Mouse (Mus musculus): ENCODE results near the gene Morc2b. TPM values are rescaled to one million over a fixed set of nuclear protein-coding genes. Genes with fewer than 3 reads are reported as not detected.
"Not testable (repeated sequence)": the region's sequence is repeated elsewhere in the genome, so short reads cannot be mapped to it uniquely, and the experiment has no call there.

Gene Morc2b
- not detected in 2 replicates for polyA plus RNA-seq (2012; rRNA removed)
- polyA plus RNA-seq (2014; fragmentation: Nextera tagmentation; extraction: Ambion mirVana), result not detected in 2 replicates

DNA sequence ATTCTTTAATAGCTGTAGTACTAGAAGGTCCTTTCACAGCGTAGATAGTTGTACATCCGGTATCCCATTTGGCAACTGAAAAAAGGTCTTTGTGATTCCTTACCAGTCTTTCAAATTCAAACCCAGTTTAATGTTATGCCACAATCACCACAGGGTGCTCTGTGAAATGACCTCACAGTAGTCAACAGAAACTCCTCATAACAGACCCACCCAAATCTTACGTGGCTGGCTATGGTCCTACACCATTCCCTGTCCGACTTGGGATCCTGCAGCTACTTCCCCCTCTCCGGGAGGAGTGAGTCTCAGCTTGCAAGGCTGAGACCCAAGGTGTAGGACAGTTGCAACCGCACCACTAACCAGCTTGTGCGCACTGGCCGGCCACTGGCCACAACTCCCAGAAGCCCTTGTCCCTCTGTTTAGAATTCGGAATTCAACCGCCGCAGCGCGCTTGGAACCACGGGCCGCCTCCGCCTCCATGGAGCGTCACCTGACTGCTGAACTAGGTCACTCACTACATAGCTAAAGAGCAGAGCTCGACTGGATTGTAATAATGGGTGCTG is at the start of gene Morc2b:
Morc2b (minus strand) TSS at position 423 of the 560 bp plus-strand sequence.
- Histone ChIP-seq H3K36me3 (replicated peaks; ENCODE audit: control insufficient read depth, insufficient read depth, low read depth) (no peaks in the 10 kb centered on the region), H3K27me3 (ENCODE audit: control insufficient read depth, insufficient read depth, low read length) (no peaks in the 10 kb centered on the region), H3K4me2 (ENCODE audit: low read depth) (no peak within 1 kb of the TSS), H3K9me3 (ENCODE audit: control insufficient read depth, low read length) (no peaks in the 10 kb centered on the region), H3K9ac (replicated peaks) (no peak within 1 kb of the TSS), H3K27ac (no peak within 1 kb of the TSS), H3K4me1 (replicated peaks; ENCODE audit: control insufficient read depth in 2 of 2, insufficient read depth in 2 of 2, low read length in 1 of 2) (no peaks in the 10 kb centered on the region), H3K4me3 (ENCODE audit: insufficient read depth in 1 of 2, low read depth in 2 of 2, low read length in 2 of 2) (no peak within 1 kb of the TSS)
- no peak for DNase-seq (ENCODE audit: low read depth in 3 of 3, low spot score in 3 of 3)
- TF ChIP-seq EP300 (IDR thresholded peaks at IDR 0.05; ENCODE audit: low read depth) (no peak), CTCF (IDR thresholded peaks at IDR 0.05; ENCODE audit: low read depth) (no peak)
- 59% methylated on average over 18 of the region's 18 CpGs for WGBS (ENCODE audit: insufficient replicate concordance)
- no peak for ATAC-seq (ENCODE audit: insufficient read depth)

DNA sequence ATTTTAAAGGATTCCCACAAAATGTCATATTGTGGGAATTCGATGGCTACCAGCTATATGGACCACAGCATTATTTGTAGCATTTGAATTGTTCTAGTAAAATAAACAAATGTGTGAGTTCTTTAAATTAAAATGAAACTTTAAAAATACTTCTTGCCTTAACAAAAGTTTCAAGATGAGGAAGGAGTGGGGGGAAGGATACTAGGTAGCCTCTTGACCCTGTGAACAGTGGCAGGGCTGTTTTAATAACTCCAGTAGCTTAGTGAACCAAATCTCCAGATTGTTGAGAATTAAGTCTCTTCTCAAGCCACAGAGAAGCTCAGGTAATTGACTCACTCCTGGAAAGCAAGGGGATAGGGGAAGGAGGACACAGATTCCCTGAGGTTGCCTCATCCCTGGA is 28.7 kb upstream of the Morc2b start, which contains the start of gene Olfr55:
Olfr55 (plus strand) TSS at position 301 of the 400 bp plus-strand sequence.
- 48% methylated on average over 1 of the region's 1 CpGs for WGBS (ENCODE audit: insufficient replicate concordance)
- not testable (repeated sequence) for H3K36me3 ChIP-seq (replicated peaks; ENCODE audit: control insufficient read depth, insufficient read depth, low read depth); H3K27me3 ChIP-seq (ENCODE audit: control insufficient read depth, insufficient read depth, low read length); H3K4me1 ChIP-seq (replicated peaks; ENCODE audit: control insufficient read depth in 2 of 2, insufficient read depth in 2 of 2, low read length in 1 of 2); ATAC-seq (ENCODE audit: insufficient read depth); H3K4me2 ChIP-seq (ENCODE audit: low read depth); H3K9me3 ChIP-seq (ENCODE audit: control insufficient read depth, low read length); DNase-seq (ENCODE audit: low read depth in 3 of 3, low spot score in 3 of 3); H3K9ac ChIP-seq (replicated peaks); H3K4me3 ChIP-seq (ENCODE audit: insufficient read depth in 1 of 2, low read depth in 2 of 2, low read length in 2 of 2); H3K27ac ChIP-seq

DNA sequence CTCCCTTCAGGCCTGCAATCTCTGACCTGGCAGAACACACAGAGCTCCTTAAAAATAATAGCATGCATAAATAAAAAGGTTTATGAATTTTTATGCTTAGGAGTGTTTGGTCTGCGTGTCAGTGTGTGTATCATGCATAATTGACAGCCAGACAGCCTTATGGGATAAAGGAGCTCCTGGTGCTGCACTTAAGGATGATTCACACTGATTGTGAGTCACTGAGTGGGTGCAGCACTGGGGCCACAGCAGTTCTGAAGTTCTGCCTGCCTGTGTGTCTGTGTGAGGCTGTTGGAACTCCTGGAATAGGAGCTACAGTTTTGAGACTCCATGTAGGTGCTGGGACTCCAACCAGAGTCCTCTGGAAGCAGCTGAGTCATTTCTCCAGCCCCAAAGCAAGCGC is 13.2 kb downstream of the Morc2b start:
- TF ChIP-seq EP300 (IDR thresholded peaks at IDR 0.05; ENCODE audit: low read depth) (no peak), CTCF (IDR thresholded peaks at IDR 0.05; ENCODE audit: low read depth) (no peak)
- H3K27ac ChIP-seq, result no peak overlapping the region
- H3K4me3 ChIP-seq (ENCODE audit: insufficient read depth in 1 of 2, low read depth in 2 of 2, low read length in 2 of 2), result no peak overlapping the region
- H3K9ac ChIP-seq (replicated peaks), result no peak overlapping the region
- H3K4me2 ChIP-seq (ENCODE audit: low read depth), result no peak overlapping the region
- no peaks in the 10 kb centered on the region for H3K4me1 ChIP-seq (replicated peaks; ENCODE audit: control insufficient read depth in 2 of 2, insufficient read depth in 2 of 2, low read length in 1 of 2)
- WGBS (ENCODE audit: insufficient replicate concordance), result 37% methylated on average over 2 of the region's 2 CpGs
- no peaks in the 10 kb centered on the region for H3K27me3 ChIP-seq (ENCODE audit: control insufficient read depth, insufficient read depth, low read length)
- ATAC-seq (ENCODE audit: insufficient read depth) (no peak), DNase-seq (ENCODE audit: low read depth in 3 of 3, low spot score in 3 of 3) (no peak)
- no peaks in the 10 kb centered on the region for H3K36me3 ChIP-seq (replicated peaks; ENCODE audit: control insufficient read depth, insufficient read depth, low read depth)
- no peaks in the 10 kb centered on the region for H3K9me3 ChIP-seq (ENCODE audit: control insufficient read depth, low read length)

DNA sequence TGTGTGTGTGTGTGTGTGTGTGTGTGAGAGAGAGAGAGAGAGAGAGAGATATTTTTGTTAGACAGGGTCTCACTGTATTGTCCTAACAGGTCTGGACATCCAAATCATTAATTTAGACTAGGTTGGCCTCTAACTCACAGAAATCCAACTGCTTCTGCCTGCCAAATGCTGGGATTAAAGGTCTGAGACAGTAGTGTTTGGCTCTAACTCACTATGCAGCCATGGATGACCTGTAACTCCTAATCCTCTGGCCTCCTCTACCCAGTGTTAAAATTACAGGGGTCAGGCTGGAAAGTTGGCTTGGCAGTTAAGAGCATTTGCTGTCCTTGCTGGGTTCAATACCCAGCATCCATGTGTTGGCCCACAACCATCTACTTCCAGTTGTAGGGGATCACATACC is 14.9 kb downstream of the Morc2b start:
- no peaks in the 10 kb centered on the region for H3K36me3 ChIP-seq (replicated peaks; ENCODE audit: control insufficient read depth, insufficient read depth, low read depth)
- no peak for TF ChIP-seq CTCF (IDR thresholded peaks at IDR 0.05; ENCODE audit: low read depth)
- no peak for TF ChIP-seq EP300 (IDR thresholded peaks at IDR 0.05; ENCODE audit: low read depth)
- ATAC-seq (ENCODE audit: insufficient read depth) (no peak), DNase-seq (ENCODE audit: low read depth in 3 of 3, low spot score in 3 of 3) (no peak)
- no peaks in the 10 kb centered on the region for H3K27me3 ChIP-seq (ENCODE audit: control insufficient read depth, insufficient read depth, low read length)
- H3K27ac ChIP-seq, result no peak overlapping the region
- no peak overlapping the region for H3K9ac ChIP-seq (replicated peaks)
- no peaks in the 10 kb centered on the region for H3K4me1 ChIP-seq (replicated peaks; ENCODE audit: control insufficient read depth in 2 of 2, insufficient read depth in 2 of 2, low read length in 1 of 2)
- H3K9me3 ChIP-seq (ENCODE audit: control insufficient read depth, low read length), result no peaks in the 10 kb centered on the region
- H3K4me2 ChIP-seq (ENCODE audit: low read depth), result no peak overlapping the region
- H3K4me3 ChIP-seq (ENCODE audit: insufficient read depth in 1 of 2, low read depth in 2 of 2, low read length in 2 of 2), result no peak overlapping the region

DNA sequence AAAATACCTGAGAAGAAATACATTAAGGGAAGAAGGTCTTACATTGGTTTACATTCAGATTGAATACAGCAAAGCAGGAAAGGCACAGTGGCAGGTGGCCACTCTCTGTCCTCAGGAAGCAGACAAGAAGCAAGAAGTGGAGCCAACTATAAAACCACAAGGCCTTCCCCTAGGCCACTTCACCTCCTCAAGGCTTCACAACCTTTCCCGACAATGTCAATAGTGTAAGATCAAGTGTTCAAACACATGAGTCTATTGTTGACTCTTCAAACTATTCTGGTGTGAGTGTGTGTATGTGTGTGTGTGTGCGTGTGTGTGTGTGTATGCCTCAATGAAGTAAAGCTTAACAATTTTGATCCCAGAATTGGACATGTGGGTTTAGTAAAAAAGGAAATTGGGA is 42.1 kb downstream of the Morc2b start:
- Histone ChIP-seq H3K9ac (replicated peaks) (no peak overlapping the region), H3K36me3 (replicated peaks; ENCODE audit: control insufficient read depth, insufficient read depth, low read depth) (no peaks in the 10 kb centered on the region), H3K4me2 (ENCODE audit: low read depth) (no peak overlapping the region), H3K27ac (no peak overlapping the region), H3K9me3 (ENCODE audit: control insufficient read depth, low read length) (no peaks in the 10 kb centered on the region), H3K27me3 (ENCODE audit: control insufficient read depth, insufficient read depth, low read length) (no peaks in the 10 kb centered on the region), H3K4me1 (replicated peaks; ENCODE audit: control insufficient read depth in 2 of 2, insufficient read depth in 2 of 2, low read length in 1 of 2) (peaks cover 3 to 5% of the 10 kb centered on the region in 2 experiments; a peak in 3 of 4 replicates), H3K4me3 (ENCODE audit: insufficient read depth in 1 of 2, low read depth in 2 of 2, low read length in 2 of 2) (no peak overlapping the region)
- DNase-seq (ENCODE audit: low read depth in 3 of 3, low spot score in 3 of 3), result no peak
- TF ChIP-seq CTCF (IDR thresholded peaks at IDR 0.05; ENCODE audit: low read depth), result no peak
- no peak for TF ChIP-seq EP300 (IDR thresholded peaks at IDR 0.05; ENCODE audit: low read depth)
- no peak for ATAC-seq (ENCODE audit: insufficient read depth)
- 65% methylated on average over 2 of the region's 2 CpGs for WGBS (ENCODE audit: insufficient replicate concordance)

All from liver, embryonic 14.5 days (tissue).